Mouse (Mus musculus) midbrain, embryonic 16.5 days (tissue): ENCODE measurements around the gene Ggps1. TPM values are rescaled to one million over a fixed set of nuclear protein-coding genes. Genes with fewer than 3 reads are reported as not detected.
"Not testable (repeated sequence)": the region's sequence is repeated elsewhere in the genome, so short reads cannot be mapped to it uniquely, and the experiment has no call there.

Experiments used
- ATAC-seq: fragments of 200-750 bp; cut with Nextera tagmentation; 2 replicates; pipeline ENCODE4 v1.8.0; 2017; ENCODE audit warnings: moderate TSS enrichment
- H3K27ac ChIP-seq: fragments of 300-500 bp; sonication (generic); 2 replicates; pipeline ENCODE4 v1.5.1; 2014; ENCODE audit warnings: mild to moderate bottlenecking, low read length, mixed read lengths
- H3K27me3 ChIP-seq: fragments of 300-500 bp; sonication (generic); 2 replicates; pipeline ENCODE4 v1.6.1; 2014; ENCODE audit warnings: low read depth, low read length, mixed read lengths; ENCODE audit not compliant: control insufficient read depth, insufficient read depth
- H3K36me3 ChIP-seq: fragments of 300-500 bp; sonication (generic); 2 replicates; pipeline ENCODE4 v1.6.1; 2014; ENCODE audit warnings: mild to moderate bottlenecking, low read length, moderate library complexity, mixed read lengths; ENCODE audit not compliant: control insufficient read depth, insufficient read depth
- H3K4me1 ChIP-seq: fragments of 300-500 bp; sonication (generic); 2 replicates; pipeline ENCODE4 v1.6.1; 2014; ENCODE audit warnings: mild to moderate bottlenecking, low read length, mixed read lengths; ENCODE audit not compliant: control insufficient read depth, insufficient read depth
- H3K4me2 ChIP-seq: fragments of 300-500 bp; sonication (generic); 2 replicates; pipeline ENCODE4 v1.6.1; 2014; ENCODE audit warnings: mild to moderate bottlenecking, low read length, mixed read lengths
- H3K4me3 ChIP-seq: fragments of 300-500 bp; sonication (generic); 2 replicates; pipeline ENCODE4 v1.5.1; 2014; ENCODE audit warnings: low read depth, mild to moderate bottlenecking, low read length, moderate library complexity, mixed read lengths
- H3K9ac ChIP-seq: fragments of 300-500 bp; sonication (generic); 2 replicates; pipeline ENCODE4 v1.6.1; 2014; ENCODE audit warnings: low read depth, low read length, mixed read lengths
- H3K9me3 ChIP-seq: fragments of 300-500 bp; sonication (generic); replicated peaks from 2 replicates; pipeline ENCODE4 v1.6.1; 2014; ENCODE audit warnings: mild to moderate bottlenecking, low read length, mixed read lengths; ENCODE audit not compliant: control insufficient read depth, poor library complexity, severe bottlenecking
- WGBS: fragments of 180-500 bp; shearing (Covaris S2); extraction: QIAGEN DNeasy Blood & Tissue Kit; methylation state at CpG from one replicate; pipeline ENCODE4 v1.1.7; 2014; 5-methylcytosine and 5-hydroxymethylcytosine counted together
- polyA plus RNA-seq: library from polyadenylated mRNA; unstranded; fragments of >200 nt; fragmentation: Nextera tagmentation; extraction: Ambion mirVana; gene quantifications from 2 replicates; pipeline ENCODE4 v1.2.1, GENCODE M21; 2015

Gene Ggps1
- polyA plus RNA-seq, 1 experiment from 2014 or later, result 80.6 TPM

DNA sequence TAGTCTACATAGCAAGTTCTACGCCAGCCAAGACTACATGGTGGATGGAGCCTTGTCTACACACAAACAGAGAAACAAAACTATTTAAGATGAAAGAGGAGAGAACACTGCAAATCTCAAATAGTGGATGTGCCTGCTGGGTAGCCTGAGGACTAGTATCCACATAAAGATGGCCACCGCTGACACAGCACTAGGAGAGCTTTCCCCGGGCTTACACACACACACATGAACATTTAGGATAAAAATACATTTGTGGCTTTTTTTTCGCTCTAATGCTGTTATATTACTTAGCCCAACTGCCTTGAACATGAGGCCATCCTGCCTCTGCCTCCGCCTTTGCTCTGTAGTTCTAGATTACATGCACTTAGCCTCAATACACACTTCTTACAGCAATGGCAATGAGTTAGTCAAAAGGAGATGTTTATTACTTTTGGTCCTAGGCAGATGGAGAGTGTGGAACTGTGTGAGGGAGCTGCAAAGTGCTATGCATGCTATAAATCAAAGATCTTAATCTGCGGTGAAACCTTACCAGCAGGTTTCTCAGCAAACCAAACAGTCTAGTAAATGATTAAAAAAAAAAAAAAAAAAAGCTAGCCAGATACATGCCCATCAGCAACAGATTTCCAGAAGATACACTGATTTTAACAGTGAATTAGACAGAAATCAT lies 37.0 kb downstream of the Ggps1 start:
- Histone ChIP-seq H3K27me3 (no peaks in the 10 kb centered on the region), H3K4me1 (no peaks in the 10 kb centered on the region), H3K4me3 (no peak overlapping the region), H3K9me3 (no peaks in the 10 kb centered on the region), H3K36me3 (peaks cover 13% of the 10 kb centered on the region), H3K27ac (no peak overlapping the region), H3K9ac (no peak overlapping the region), H3K4me2 (no peak overlapping the region)
- 97% methylated on average over 6 of the region's 6 CpGs for WGBS
- no peak for ATAC-seq

- ATAC-seq, result no peak
- no peak overlapping the region for H3K27ac ChIP-seq
- H3K27me3 ChIP-seq, result no peaks in the 10 kb centered on the region
- no peaks in the 10 kb centered on the region for H3K4me1 ChIP-seq
- no peak overlapping the region for H3K9ac ChIP-seq
- 92% methylated on average over 6 of the region's 6 CpGs for WGBS
- peaks cover 13% of the 10 kb centered on the region for H3K36me3 ChIP-seq
- no peaks in the 10 kb centered on the region for H3K9me3 ChIP-seq
- no peak overlapping the region for H3K4me3 ChIP-seq
- H3K4me2 ChIP-seq, result no peak overlapping the region
Measured at GRCm38 (mm10) chr13:14025554-14025953, 37.7 kb downstream of the Ggps1 start.

DNA sequence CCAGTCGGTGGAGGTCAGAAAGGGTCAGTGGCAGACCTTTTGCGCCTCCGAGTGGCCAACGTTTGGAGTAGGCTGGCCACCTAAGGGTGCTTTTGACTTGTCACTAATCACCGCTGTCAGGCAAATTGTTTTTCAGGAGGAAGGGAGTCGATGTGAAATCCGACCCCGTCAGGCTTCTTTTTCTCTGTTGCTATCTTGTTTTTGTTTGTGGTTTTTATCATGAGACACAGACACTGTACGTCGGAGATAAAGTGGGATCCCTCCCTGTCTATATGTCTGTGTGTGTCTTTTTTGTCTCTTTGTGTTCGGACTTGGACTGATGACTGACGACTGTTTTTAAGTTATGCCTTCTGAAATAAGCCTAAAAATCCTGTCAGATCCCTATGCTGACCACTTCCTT lies 41.9 kb downstream of the Ggps1 start:
- 80% methylated on average over 9 of the region's 12 CpGs for WGBS
- H3K4me2 ChIP-seq, H3K27ac ChIP-seq, H3K4me3 ChIP-seq, H3K9me3 ChIP-seq, H3K4me1 ChIP-seq, H3K36me3 ChIP-seq, H3K9ac ChIP-seq, ATAC-seq, H3K27me3 ChIP-seq: not testable (repeated sequence)

- H3K4me1 ChIP-seq, result no peaks in the 10 kb centered on the region
- no peak overlapping the region for H3K4me2 ChIP-seq
- no peaks in the 10 kb centered on the region for H3K9me3 ChIP-seq
- ATAC-seq, result no peak
- peaks cover 14% of the 10 kb centered on the region for H3K36me3 ChIP-seq
- no peaks in the 10 kb centered on the region for H3K27me3 ChIP-seq
- H3K4me3 ChIP-seq, result no peak overlapping the region
- WGBS, result 96% methylated on average over 3 of the region's 3 CpGs
- no peak overlapping the region for H3K9ac ChIP-seq
- H3K27ac ChIP-seq, result no peak overlapping the region
Measured at GRCm38 (mm10) chr13:14018852-14019251, 44.4 kb downstream of the Ggps1 start.

GRCm38 (mm10) chr13:14018283-14018682 lies 45.0 kb downstream of the Ggps1 start:
- no peak for ATAC-seq
- H3K9ac ChIP-seq, result no peak overlapping the region
- no peaks in the 10 kb centered on the region for H3K27me3 ChIP-seq
- no peaks in the 10 kb centered on the region for H3K4me1 ChIP-seq
- peaks cover 14% of the 10 kb centered on the region for H3K36me3 ChIP-seq
- no peak overlapping the region for H3K27ac ChIP-seq
- no peaks in the 10 kb centered on the region for H3K9me3 ChIP-seq
- no peak overlapping the region for H3K4me3 ChIP-seq
- H3K4me2 ChIP-seq, result no peak overlapping the region

DNA sequence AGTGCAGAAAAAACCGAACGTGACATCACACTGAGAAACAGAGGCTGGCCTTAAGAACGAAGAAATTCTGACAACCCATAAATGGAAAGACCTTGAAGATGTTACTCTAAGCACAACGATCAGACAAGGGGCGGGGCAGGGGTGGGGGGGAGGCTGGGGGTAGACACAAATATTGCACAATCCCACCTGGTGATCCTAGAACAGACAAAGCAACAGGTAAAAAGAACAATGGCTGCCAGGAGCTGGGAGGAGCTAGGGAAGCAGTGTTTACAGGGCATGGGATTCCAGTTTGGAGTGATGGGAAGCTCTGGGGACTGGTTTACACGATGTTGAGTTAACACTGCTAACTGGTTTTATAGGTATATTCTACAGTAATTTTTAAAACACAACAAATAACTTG lies 47.7 kb downstream of the Ggps1 start:
- Histone ChIP-seq H3K36me3 (peaks cover 18% of the 10 kb centered on the region), H3K4me3 (no peak overlapping the region), H3K4me1 (no peaks in the 10 kb centered on the region), H3K27ac (no peak overlapping the region), H3K27me3 (no peaks in the 10 kb centered on the region), H3K4me2 (no peak overlapping the region), H3K9me3 (no peaks in the 10 kb centered on the region), H3K9ac (no peak overlapping the region)
- 93% methylated on average over 6 of the region's 6 CpGs for WGBS
- ATAC-seq, result no peak

DNA sequence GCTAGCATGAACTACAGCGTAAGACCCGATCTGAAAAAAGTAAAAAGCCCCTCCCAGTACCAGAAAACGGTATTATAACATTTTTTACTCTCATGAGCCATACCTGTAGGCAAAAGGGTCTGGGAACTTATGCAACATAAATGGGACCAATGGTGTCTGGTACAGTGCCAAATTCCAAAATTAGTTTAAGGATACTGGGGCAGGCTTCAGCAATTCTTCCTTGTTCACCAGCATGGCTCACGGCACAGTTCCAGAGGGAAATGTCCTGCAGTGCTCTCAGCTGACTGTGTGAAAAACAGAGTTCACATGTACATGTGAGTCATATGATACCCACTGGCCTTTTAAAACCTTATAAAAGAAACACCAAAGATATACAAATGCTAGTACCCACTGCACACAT lies 48.7 kb downstream of the Ggps1 start:
- no peak overlapping the region for H3K4me3 ChIP-seq
- H3K27ac ChIP-seq, result no peak overlapping the region
- peaks cover 21% of the 10 kb centered on the region for H3K36me3 ChIP-seq
- H3K27me3 ChIP-seq, result no peaks in the 10 kb centered on the region
- H3K4me2 ChIP-seq, result no peak overlapping the region
- 91% methylated on average over 4 of the region's 4 CpGs for WGBS
- no peak for ATAC-seq
- H3K4me1 ChIP-seq, result no peaks in the 10 kb centered on the region
- H3K9ac ChIP-seq, result no peak overlapping the region
- no peaks in the 10 kb centered on the region for H3K9me3 ChIP-seq

DNA sequence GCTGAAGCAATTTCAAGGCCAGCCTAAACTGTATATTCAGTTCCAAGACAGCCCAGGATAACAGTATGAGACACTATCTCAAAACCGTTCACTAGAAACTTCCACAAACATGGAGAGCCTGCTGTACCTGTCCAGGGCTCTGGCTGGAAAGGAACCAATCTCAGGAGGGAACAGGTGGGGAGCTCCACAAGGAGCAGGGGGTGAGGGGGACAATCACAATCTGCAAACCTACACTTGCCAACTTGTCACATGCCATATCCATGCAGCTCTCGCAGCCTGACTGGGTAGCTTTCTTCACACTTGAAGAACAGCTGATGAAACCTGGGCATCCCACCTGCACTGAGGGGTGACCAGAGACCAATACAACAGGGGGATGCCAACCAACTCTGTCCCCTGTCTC lies 49.3 kb downstream of the Ggps1 start:
- Histone ChIP-seq H3K36me3 (peaks cover 16% of the 10 kb centered on the region), H3K9me3 (no peaks in the 10 kb centered on the region), H3K4me2 (no peak overlapping the region), H3K9ac (no peak overlapping the region), H3K27me3 (no peaks in the 10 kb centered on the region), H3K4me1 (no peaks in the 10 kb centered on the region), H3K4me3 (no peak overlapping the region), H3K27ac (no peak overlapping the region)
- 98% methylated on average over 2 of the region's 2 CpGs for WGBS
- no peak for ATAC-seq

- H3K9ac ChIP-seq, result no peak overlapping the region
- H3K9me3 ChIP-seq, result no peaks in the 10 kb centered on the region
- no peaks in the 10 kb centered on the region for H3K27me3 ChIP-seq
- no peak overlapping the region for H3K4me2 ChIP-seq
- H3K4me1 ChIP-seq, result no peaks in the 10 kb centered on the region
- no peak overlapping the region for H3K4me3 ChIP-seq
- H3K36me3 ChIP-seq, result peaks cover 17% of the 10 kb centered on the region
- WGBS, result 94% methylated on average over 4 of the region's 4 CpGs
- no peak for ATAC-seq
- H3K27ac ChIP-seq, result no peak overlapping the region
Measured at GRCm38 (mm10) chr13:14011454-14011995, 51.8 kb downstream of the Ggps1 start.
